Comparison of ENCODE assay signal across 17 mouse cellular contexts in genomic region chr12:85930713-85931112, GRCm38 (mm10).
A peak's percentile ranks its signal among the peaks of the same experiment; 100 is the strongest.
DNase-seq lines count a peak whose midpoint lies in the region; ATAC-seq and TF ChIP-seq lines count a peak whose summit lies in the region.
"Had no signal": no experiment of that assay in that cellular context is flagged by ENCODE, and none has a peak within 500 bp of the region (broad histone marks: within the 10 kb centered on the region; RNA-seq: fewer than 3 reads in every experiment).

No protein-coding gene starts in this region.

- no peaks in the 10 kb centered on the region for H3K27me3 ChIP-seq in heart, postnatal 0 days (ENCODE audit: control insufficient read depth, insufficient read depth, low read length)
- H3K27me3 ChIP-seq in heart, embryonic 10.5 days (ENCODE audit: insufficient read depth, poor library complexity, severe bottlenecking) = no peaks in the 10 kb centered on the region
- no peaks in the 10 kb centered on the region for H3K27me3 ChIP-seq in midbrain, postnatal 0 days (ENCODE audit: insufficient read depth, low read length)
- H3K27me3 ChIP-seq in midbrain, embryonic 13.5 days = no peaks in the 10 kb centered on the region
- no peaks in the 10 kb centered on the region for H3K27me3 ChIP-seq in splenic B cell, adult 2 months (ENCODE audit: control insufficient read depth, insufficient read depth, low read length, poor library complexity, severe bottlenecking)
- H3K27me3 ChIP-seq: forebrain, embryonic 12.5 days; hindbrain, embryonic 15.5 days; limb, embryonic 13.5 days; liver, embryonic 15.5 days had no signal

- peak; percentile 25 for TF ChIP-seq CTCF in heart, postnatal 0 days (IDR thresholded peaks at IDR 0.05; ENCODE audit: low read depth)
- TF ChIP-seq CTCF in midbrain, postnatal 0 days (IDR thresholded peaks at IDR 0.05) = peak; percentile 54

- H3K4me2 ChIP-seq in heart, postnatal 0 days (ENCODE audit: low read depth, low read length) = no peak overlapping the region
- H3K4me2 ChIP-seq in midbrain, postnatal 0 days (ENCODE audit: low read depth, low read length, poor library complexity, severe bottlenecking) = no peak overlapping the region
- H3K4me2 ChIP-seq in midbrain, embryonic 13.5 days (replicated peaks) = no peak overlapping the region
- H3K4me2 ChIP-seq: forebrain, embryonic 12.5 days; hindbrain, embryonic 15.5 days; limb, embryonic 13.5 days; liver, embryonic 15.5 days had no signal

- ATAC-seq in heart, postnatal 0 days (ENCODE audit: insufficient read depth, low read depth) = no peak
- no peak for ATAC-seq in midbrain, postnatal 0 days (ENCODE audit: low FRiP score)
- ATAC-seq in midbrain, embryonic 13.5 days = no peak

- H3K9me3 ChIP-seq in heart, postnatal 0 days (replicated peaks; ENCODE audit: control insufficient read depth, low read length) = no peaks in the 10 kb centered on the region
- no peaks in the 10 kb centered on the region for H3K9me3 ChIP-seq in heart, embryonic 10.5 days
- H3K9me3 ChIP-seq in midbrain, postnatal 0 days (ENCODE audit: low read length) = no peaks in the 10 kb centered on the region
- H3K9me3 ChIP-seq in midbrain, embryonic 13.5 days = no peaks in the 10 kb centered on the region
- H3K9me3 ChIP-seq: forebrain, embryonic 12.5 days; hindbrain, embryonic 15.5 days; limb, embryonic 13.5 days; liver, embryonic 15.5 days; midbrain, embryonic 10.5 days had no signal

- H3K36me3 ChIP-seq in heart, postnatal 0 days (replicated peaks; ENCODE audit: control insufficient read depth, insufficient read depth, low read length) = peaks cover 35% of the 10 kb centered on the region
- peaks cover 30% of the 10 kb centered on the region for H3K36me3 ChIP-seq in heart, embryonic 10.5 days
- H3K36me3 ChIP-seq in midbrain, postnatal 0 days (ENCODE audit: insufficient read depth, low read length) = peaks cover 13% of the 10 kb centered on the region
- H3K36me3 ChIP-seq in midbrain, embryonic 13.5 days = peaks cover 22% of the 10 kb centered on the region
- H3K36me3 ChIP-seq in splenic B cell, adult 2 months (ENCODE audit: control insufficient read depth, insufficient read depth, low read length, poor library complexity, severe bottlenecking) = peaks cover 3% of the 10 kb centered on the region

- no peak overlapping the region for H3K9ac ChIP-seq in heart, postnatal 0 days (replicated peaks; ENCODE audit: low read depth, low read length)
- no peak overlapping the region for H3K9ac ChIP-seq in midbrain, postnatal 0 days (replicated peaks; ENCODE audit: low read length, poor library complexity, severe bottlenecking)
- H3K9ac ChIP-seq in midbrain, embryonic 13.5 days (replicated peaks) = no peak overlapping the region
- H3K9ac ChIP-seq: forebrain, embryonic 12.5 days; hindbrain, embryonic 15.5 days; limb, embryonic 13.5 days; liver, embryonic 15.5 days had no signal

- H3K4me1 ChIP-seq in heart, postnatal 0 days (ENCODE audit: control insufficient read depth, insufficient read depth) = 0 out of 2 replicates have a peak, but pooled peaks cover 6% of the 10 kb centered on the region
- H3K4me1 ChIP-seq in heart, embryonic 10.5 days = peaks cover 6% of the 10 kb centered on the region
- no peaks in the 10 kb centered on the region for H3K4me1 ChIP-seq in midbrain, postnatal 0 days (ENCODE audit: insufficient read depth, low read length)
- H3K4me1 ChIP-seq in midbrain, embryonic 13.5 days (replicated peaks) = no peaks in the 10 kb centered on the region
- H3K4me1 ChIP-seq: forebrain, embryonic 12.5 days; hindbrain, embryonic 15.5 days; liver, embryonic 15.5 days; midbrain, embryonic 10.5 days had no signal

- peak; percentile 14 for DNase-seq in cerebellum, adult 9-10 months
- DNase-seq in cerebellum, adult 11-12 months = no peak
- no peak for DNase-seq in heart, postnatal 0 days (ENCODE audit: low spot score)
- no peak for DNase-seq in heart, embryonic 10.5 days (ENCODE audit: low spot score)
- no peak for DNase-seq in midbrain, postnatal 0 days (ENCODE audit: low spot score)
- peak; percentile 62 for DNase-seq in splenic B cell, adult 2 months (ENCODE audit: low read depth, low spot score)
- no peak for DNase-seq in adrenal gland, adult 2 months
- DNase-seq: cerebellum, adult 8-10 months; kidney, adult 11 months; kidney, postnatal 14 days; lung, postnatal 4 days had no signal

- TF ChIP-seq EP300 in heart, postnatal 0 days (IDR thresholded peaks at IDR 0.05; ENCODE audit: low read depth) = no peak

- H3K4me3 ChIP-seq in heart, postnatal 0 days (ENCODE audit: low read depth, low read length) = no peak overlapping the region
- H3K4me3 ChIP-seq in heart, embryonic 10.5 days = no peak overlapping the region
- H3K4me3 ChIP-seq in midbrain, postnatal 0 days (ENCODE audit: low read depth, low read length) = no peak overlapping the region
- H3K4me3 ChIP-seq in midbrain, embryonic 13.5 days (replicated peaks) = no peak overlapping the region
- H3K4me3 ChIP-seq: forebrain, embryonic 12.5 days; hindbrain, embryonic 15.5 days; limb, embryonic 13.5 days; liver, embryonic 15.5 days; midbrain, embryonic 10.5 days had no signal

- 85% methylated on average over 3 of the region's 3 CpGs for WGBS in heart, postnatal 0 days
- 89% methylated on average over 3 of the region's 3 CpGs for WGBS in heart, embryonic 10.5 days
- 86% methylated on average over 3 of the region's 3 CpGs for WGBS in midbrain, postnatal 0 days
- WGBS in midbrain, embryonic 13.5 days = 89% methylated on average over 3 of the region's 3 CpGs

- no peak overlapping the region for H3K27ac ChIP-seq in heart, postnatal 0 days (ENCODE audit: low read depth)
- no peak overlapping the region for H3K27ac ChIP-seq in heart, embryonic 10.5 days
- no peak overlapping the region for H3K27ac ChIP-seq in midbrain, postnatal 0 days (ENCODE audit: low read depth, low read length)
- no peak overlapping the region for H3K27ac ChIP-seq in midbrain, embryonic 13.5 days
- H3K27ac ChIP-seq: forebrain, embryonic 12.5 days; hindbrain, embryonic 15.5 days; liver, embryonic 15.5 days; midbrain, embryonic 10.5 days had no signal

Comparison
In these comparisons a context has a peak if more than half of its experiments do, and no peak if none do; other contexts are left out.
1. DNase-seq: peak in cerebellum, adult 9-10 months (single experiment) and splenic B cell, adult 2 months (single experiment); none in cerebellum, adult 11-12 months (single experiment), heart, postnatal 0 days (single experiment), heart, embryonic 10.5 days (single experiment), midbrain, postnatal 0 days (single experiment) and adrenal gland, adult 2 months (single experiment).